Mouse (Mus musculus): Measurements from ENCODE around the gene Serac1.

Serac1 gene

DNA sequence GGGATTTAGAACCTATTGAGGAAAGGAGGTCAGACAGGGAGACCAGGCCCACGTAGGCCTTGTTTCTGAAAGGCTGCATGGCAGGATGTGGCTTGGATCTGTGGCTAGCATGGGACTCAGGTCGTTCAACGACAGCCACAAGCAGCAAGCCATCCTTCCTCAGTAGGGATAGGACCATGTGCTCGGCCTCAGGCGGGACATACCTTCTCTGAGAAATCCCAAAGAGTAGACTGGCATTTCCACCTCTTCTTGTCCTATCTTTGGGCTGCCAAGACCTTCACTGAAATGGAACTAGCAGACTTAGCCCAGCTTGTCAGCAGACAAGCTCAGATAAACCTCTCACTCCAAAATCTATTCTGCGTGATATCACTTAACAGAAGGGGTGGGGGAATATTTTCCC lies 75.9 kb downstream of the Serac1 start:
- DNase-seq (ENCODE audit: low spot score), result no peak

DNA sequence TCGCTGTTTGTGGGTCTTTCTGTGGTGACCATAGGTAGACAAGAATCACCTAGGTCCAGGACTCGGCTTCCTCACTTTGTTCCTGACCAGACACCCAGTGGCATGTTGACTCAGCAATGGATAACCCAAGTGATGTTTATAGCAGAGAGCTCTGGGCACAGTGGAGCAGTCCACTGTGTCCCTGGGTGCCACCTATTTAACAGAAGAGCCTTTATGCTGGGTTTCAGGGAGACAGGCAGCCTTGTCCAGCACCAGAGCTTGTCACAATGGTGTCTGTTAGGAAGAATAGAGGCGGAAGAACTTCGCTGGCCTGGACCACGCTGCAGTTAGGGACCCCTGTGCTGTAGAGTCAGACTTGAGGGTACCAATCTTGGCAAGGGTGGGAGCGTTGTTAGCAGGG lies 77.0 kb downstream of the Serac1 start:
- DNase-seq (ENCODE audit: low spot score), result no peak

DNA sequence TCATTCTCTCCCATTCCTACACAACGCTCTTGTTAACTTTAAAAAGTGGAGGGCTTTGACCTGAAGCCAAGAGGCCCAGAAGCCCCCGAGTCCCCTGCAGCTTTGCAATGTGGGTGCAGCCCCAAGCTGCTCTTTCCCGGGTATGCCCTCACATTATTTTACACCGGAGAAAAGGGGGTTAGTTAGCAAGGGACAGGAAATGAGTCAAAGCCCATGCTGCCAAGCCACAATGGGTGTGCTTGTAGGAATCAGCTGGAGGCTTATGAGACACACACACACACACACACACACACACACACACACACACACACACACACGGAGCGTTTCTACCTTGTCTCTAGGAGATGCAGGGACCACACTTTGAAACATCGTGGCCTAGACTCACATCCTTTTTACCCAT lies 77.7 kb downstream of the Serac1 start:
- no peak for DNase-seq (ENCODE audit: low spot score)

DNA sequence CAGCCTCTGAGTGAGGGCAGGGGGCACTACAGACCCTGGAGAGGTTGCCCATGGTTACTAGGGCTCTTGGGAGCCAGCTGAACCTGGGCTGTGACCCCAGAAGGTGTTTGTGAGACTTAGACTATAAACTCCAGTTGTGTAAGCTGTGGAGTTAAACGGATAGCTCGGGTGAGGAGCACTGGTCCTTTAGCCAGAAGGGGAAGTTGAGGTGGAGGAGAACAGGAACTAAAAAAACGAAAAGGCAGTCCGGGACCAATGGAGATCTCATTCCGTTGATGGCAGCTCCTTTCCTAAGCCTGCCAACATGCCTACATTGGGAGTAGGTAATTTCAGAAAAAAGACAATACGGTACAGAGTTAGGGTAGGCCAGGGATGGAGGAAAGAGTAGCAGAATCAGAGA lies 78.2 kb downstream of the Serac1 start:
- DNase-seq (ENCODE audit: low spot score), result no peak

DNA sequence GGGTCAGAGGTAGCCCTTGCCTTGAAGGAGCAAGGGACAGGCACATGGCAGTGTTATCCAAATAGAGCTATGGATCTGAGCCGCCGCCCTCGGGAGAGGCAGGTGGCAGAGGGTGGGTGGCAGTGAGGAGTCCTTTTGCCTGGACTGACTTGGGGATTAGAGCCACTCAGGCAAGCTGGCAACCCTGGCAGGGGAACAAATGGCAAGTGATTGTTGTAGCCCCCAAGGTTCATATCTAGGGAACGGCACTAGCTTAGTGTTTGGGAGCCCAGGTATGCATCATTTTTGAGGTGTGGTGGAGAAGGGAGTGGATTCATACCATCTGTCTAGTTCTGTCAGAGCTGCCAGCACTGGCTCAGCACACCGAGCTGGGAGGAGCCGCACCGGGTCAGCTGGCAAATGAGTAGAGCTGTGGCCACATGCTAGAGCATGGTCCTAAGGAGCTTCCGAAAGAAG lies 78.6 kb downstream of the Serac1 start:
- DNase-seq (ENCODE audit: low spot score), result no peak

DNA sequence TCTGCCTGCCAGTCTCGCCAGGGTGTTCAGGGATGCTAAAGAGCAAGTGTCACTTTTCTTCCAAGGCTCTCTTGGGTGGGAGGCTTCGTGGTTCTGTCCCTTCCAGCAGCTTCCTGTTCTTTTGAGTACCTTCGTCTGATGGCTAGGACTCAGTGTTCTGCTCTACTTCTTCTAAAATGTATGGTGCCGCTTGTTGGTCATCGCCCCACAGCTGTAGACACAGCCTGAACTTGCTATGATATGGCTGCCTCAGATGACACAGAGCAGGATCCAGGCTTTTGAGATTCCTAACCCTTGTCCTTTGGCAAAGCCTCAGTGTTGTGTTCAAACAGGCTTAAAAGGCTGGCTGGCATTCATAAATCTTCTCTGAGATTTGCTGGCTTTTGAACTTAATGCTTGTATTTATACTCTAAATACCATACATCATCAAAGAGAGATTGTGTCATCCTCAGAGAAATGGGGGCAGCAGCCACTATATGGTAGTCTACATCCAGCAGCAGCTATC lies 80.5 kb downstream of the Serac1 start:
- DNase-seq (ENCODE audit: low spot score), result no peak

DNA sequence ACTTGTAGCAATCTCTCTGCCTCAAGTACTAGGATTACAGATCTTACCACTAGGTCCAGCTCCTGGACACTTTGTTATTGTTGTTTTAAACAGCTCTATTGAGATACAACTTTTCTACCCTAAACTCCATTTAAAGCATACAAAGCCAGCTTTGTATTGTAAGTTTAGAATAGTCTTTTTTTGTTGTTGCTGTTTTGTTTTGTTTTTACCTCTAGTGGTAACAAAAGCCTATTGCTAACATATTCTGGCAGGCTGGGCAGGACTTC lies 81.4 kb downstream of the Serac1 start:
- no peak for DNase-seq (ENCODE audit: low spot score)

DNA sequence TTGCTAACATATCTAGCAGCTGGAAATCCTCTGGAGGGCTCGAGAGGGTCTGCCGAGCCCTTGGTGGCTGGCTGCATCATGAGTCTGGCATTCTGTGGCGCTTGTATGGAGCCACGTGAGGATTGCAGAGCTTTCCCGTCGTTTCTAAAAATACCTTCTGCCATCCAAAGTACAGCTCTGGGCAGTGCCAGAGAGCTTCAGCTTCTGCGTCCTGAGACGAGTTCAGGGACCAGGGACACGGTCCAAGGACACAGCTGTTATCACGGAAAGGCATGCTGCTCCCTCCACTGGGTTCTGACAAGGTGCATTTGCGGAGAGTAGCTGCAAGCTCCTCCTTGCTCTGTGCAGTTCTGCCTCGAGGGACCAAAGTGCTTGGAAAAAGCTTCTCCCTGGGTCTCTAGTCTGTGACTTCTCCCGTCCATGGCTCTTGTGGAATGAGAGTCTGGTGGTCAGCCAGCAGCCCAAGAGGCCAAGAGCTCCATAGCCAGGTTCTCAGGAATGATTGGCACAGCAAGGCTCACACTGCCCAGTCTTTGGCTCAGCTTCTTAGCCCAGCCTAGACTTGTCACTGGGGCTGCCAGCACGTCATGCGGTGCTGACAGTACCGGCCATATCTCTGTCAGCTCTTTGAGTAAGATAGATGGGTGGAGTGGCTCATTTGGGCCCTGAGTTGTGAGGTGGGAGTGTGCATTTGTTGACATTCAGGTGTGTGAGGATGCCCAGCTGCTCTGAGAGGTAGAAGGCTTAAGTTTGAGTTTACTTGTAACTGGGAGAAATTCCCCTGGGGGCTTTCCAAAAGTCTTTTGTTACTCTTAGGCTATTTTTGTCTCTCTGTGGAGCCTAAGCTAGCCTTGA lies 81.9 kb downstream of the Serac1 start:
- peak; percentile 50 for DNase-seq (ENCODE audit: low spot score)

DNA sequence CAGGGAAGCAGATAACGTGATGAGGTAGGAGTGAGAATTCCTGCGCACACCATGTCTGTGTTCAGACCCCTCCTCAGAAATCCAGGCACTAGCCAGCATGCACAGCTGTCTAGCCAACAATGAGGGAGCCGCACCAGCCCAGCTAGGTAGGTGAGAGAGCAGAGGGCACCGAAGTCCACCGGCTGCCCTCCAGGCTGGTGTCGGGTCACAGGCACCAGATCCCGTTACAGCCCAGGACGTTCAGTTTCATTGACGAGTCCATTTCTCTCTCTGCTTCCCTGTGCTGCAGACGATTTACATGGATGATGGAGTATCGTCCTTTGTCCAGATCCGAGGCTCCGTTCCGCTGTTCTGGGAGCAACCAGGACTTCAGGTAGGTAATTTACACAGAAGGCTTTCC lies 83.0 kb downstream of the Serac1 start:
- DNase-seq (ENCODE audit: low spot score), result no peak

DNA sequence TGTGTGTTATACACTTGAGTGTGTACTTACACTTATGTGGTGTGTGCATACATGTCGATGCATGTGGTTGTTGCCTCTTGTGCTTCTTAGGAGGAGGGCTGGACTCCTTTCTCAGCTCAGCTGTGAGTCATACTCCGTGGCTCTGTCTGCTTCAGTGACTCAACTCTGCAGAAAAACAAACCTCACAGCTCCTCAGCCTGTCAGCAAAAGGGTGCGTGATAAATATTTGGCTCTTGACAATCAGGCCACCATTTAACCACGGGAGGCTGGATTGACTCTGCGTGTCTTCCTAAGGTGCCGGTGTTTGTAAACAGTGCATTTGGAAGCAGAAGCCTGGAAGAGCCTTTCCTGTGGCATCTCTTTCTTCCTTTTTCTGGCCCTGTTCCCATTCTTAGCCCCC lies 84.9 kb downstream of the Serac1 start:
- DNase-seq (ENCODE audit: low spot score), result no peak

DNA sequence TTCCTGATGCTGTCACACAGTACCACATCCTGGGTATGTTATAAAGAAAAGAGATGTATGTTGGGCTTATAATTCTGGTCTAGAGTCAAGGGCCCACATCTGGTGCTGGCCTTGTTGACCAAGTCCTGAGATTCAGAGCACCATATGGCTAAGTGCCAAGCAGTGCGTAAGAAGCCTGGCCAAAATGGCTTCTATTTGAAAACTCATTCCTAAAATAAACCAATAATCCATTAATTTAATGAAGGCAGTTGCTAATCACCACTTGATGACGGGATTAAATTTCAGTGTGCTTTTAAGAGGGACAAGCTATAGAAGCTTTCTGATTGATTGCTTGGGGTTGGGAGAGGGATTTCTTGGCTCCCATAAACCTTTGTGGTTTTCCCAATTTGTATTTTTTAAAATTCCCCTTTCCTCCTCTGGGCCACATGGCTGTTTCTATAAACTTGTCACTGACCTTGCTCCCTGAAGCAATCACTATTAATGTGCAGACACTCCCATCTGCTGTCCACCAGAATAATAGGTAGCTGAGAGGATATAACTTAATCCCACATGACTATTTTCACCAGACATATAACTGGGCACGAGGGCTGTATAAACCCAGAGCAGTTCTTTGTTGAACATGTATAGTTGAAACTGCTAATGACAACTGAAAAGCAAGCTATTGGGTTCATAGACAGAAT lies 85.8 kb downstream of the Serac1 start:
- no peak for DNase-seq (ENCODE audit: low spot score)

DNA sequence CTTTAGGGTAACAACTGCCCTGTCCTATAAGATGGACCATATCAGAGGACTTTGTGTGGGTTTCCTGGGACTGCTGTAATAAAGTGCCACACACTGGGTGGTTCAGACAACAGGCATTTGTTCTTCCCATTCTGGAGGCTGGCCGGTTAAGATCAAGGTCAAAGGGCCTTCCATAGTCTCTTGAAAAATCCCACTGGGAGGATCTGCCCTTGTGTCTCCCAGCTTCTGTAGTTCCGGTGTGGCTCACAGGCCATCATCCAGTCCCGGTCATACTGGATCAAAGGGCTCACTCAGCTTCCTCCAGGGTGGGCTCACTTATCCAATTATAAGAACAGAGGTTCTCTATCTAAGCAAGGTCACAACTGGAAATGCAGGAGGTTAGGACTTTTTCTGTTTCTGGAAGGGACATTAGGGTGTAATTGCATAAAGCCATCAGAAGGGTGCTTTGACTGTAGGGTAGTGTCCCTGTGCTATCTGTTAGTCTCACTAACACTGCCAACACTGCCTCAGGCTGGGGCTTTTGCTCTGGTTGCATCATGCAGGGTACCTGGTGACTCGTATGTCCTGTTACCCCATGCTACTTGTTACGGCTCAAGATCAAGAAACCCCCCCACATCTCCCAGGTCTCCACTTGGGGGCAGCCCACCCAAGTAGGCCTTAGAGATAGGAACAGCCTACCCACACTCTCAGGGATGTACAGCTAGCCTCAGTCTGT lies 86.5 kb downstream of the Serac1 start:
- DNase-seq (ENCODE audit: low spot score), result no peak

All from ovary, postnatal 36 days (tissue).